Mouse (Mus musculus) urinary bladder, postnatal 14 days (tissue): ENCODE data around the gene Tecpr2.
"Not testable (repeated sequence)": the region's sequence is repeated elsewhere in the genome, so short reads cannot be mapped to it uniquely, and the experiment has no call there.

ENCODE experiments used
- DNase-seq: peaks from one replicate; pipeline ENCODE4 v3.0.0; 2021; ENCODE audit warnings: low spot score

Tecpr2 gene

GRCm38 (mm10) chr12:110889036-110890020, at the start of gene Tecpr2, which contains the start of gene Cinp:
Gene Tecpr2 (plus strand): TSS chr12:110889264.
Gene Cinp (minus strand): TSS chr12:110889145.
- DNase-seq, result peak; percentile 97

GRCm38 (mm10) chr12:110840348-110841198, 48.5 kb upstream of the Tecpr2 start, which contains the start of gene Mok:
Gene Mok (minus strand): TSS chr12:110840939.
- DNase-seq, result peak; percentile 95

GRCm38 (mm10) chr12:110841731-110842493, 47.2 kb upstream of the Tecpr2 start:
- no peak for DNase-seq

- DNase-seq, result peak; percentile 83
Measured at GRCm38 (mm10) chr12:110843194-110844048, 45.6 kb upstream of the Tecpr2 start.

GRCm38 (mm10) chr12:110844227-110845130, 44.6 kb upstream of the Tecpr2 start:
- peak; percentile 44 for DNase-seq

GRCm38 (mm10) chr12:110845131-110845880, 43.8 kb upstream of the Tecpr2 start:
- peak; percentile 95 for DNase-seq

GRCm38 (mm10) chr12:110846191-110846765, 42.8 kb upstream of the Tecpr2 start:
- DNase-seq, result no peak

GRCm38 (mm10) chr12:110850010-110850928, 38.8 kb upstream of the Tecpr2 start, which contains the start of gene Zfp839:
Gene Zfp839 (plus strand): TSS chr12:110850253.
- DNase-seq, result peak; percentile 88

- no peak for DNase-seq
Measured at GRCm38 (mm10) chr12:110850929-110851256, 38.2 kb upstream of the Tecpr2 start.

GRCm38 (mm10) chr12:110851414-110851813, 37.6 kb upstream of the Tecpr2 start:
- DNase-seq, result no peak

GRCm38 (mm10) chr12:110851923-110852322, 37.1 kb upstream of the Tecpr2 start:
- no peak for DNase-seq

GRCm38 (mm10) chr12:110854786-110855737, 34.0 kb upstream of the Tecpr2 start:
- no peak for DNase-seq

- DNase-seq, result no peak
Measured at GRCm38 (mm10) chr12:110857196-110857595, 31.9 kb upstream of the Tecpr2 start.

- not testable (repeated sequence) for DNase-seq
Measured at GRCm38 (mm10) chr12:110858681-110859080, 30.4 kb upstream of the Tecpr2 start.

- no peak for DNase-seq
Measured at GRCm38 (mm10) chr12:110860293-110860692, 28.8 kb upstream of the Tecpr2 start.

- no peak for DNase-seq
Measured at GRCm38 (mm10) chr12:110861256-110861655, 27.8 kb upstream of the Tecpr2 start.
